Mouse (Mus musculus) cerebellum, adult 2 months (tissue): ENCODE measurements at regions not wholly inside any gene's neighbourhood (a gene's known extent, or its start where the extent isn't known, plus 50 kb on each side); places are given as distances from the start of the nearest gene placed in this dataset.

ENCODE experiments used
- CTCF ChIP-seq: fragments of 200-500 bp; IDR thresholded peaks from 2 replicates; pipeline ENCODE4 v1.5.1; 2011; ENCODE audit warnings: low read depth, mild to moderate bottlenecking, control low read depth, low read length, moderate library complexity, borderline replicate concordance; ENCODE audit not compliant: insufficient read depth
- POLR2A ChIP-seq: fragments of 200-500 bp; IDR thresholded peaks from 2 replicates; pipeline ENCODE4 v1.6.1; 2011; ENCODE audit warnings: low read length, control low read depth, borderline replicate concordance; ENCODE audit not compliant: insufficient read depth

DNA sequence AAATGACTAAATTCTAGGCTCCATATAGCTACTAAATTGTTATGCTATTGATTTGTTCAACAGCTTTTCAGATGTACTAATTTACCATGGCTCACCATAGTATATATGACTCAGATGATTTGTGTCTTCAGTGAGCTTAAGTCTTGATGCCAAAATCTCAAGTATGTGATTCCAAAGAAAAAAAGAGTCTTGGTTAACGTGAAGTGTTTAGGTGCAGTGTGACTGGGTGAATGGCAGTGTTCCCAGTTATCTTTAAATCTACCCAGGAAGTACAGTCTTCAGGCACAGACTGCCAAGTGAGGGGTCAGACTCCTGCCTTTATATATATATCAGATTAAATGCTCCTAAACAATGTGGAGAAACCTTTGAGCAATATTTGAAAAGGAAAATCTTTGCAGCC is 300.1 kb upstream of the A1bg start:
- TF ChIP-seq POLR2A (no peak), CTCF (no peak)
